Mouse (Mus musculus) neural tube, embryonic 12.5 days (tissue): ENCODE measurements around the gene Slc41a1. TPM values are rescaled to one million over a fixed set of nuclear protein-coding genes. Genes with fewer than 3 reads are reported as not detected.

ENCODE experiments used
- ATAC-seq: fragments of 200-750 bp; cut with Nextera tagmentation; 2 replicates; pipeline ENCODE4 v1.8.0; 2017; ENCODE audit warnings: low read depth, mild to moderate bottlenecking, moderate TSS enrichment, moderate library complexity; ENCODE audit not compliant: low FRiP score
- H3K27ac ChIP-seq: fragments of 300-500 bp; sonication (generic); 2 replicates; pipeline ENCODE4 v1.5.1; 2016
- H3K27me3 ChIP-seq: fragments of 300-500 bp; sonication (generic); replicated peaks from 2 replicates; pipeline ENCODE4 v1.6.1; 2016; ENCODE audit warnings: mild to moderate bottlenecking
- H3K36me3 ChIP-seq: fragments of 300-500 bp; sonication (generic); 2 replicates; pipeline ENCODE4 v1.6.1; 2016; ENCODE audit warnings: mild to moderate bottlenecking
- H3K4me1 ChIP-seq: fragments of 300-500 bp; sonication (generic); 2 replicates; pipeline ENCODE4 v1.6.1; 2016
- H3K4me2 ChIP-seq: fragments of 300-500 bp; sonication (generic); replicated peaks from 2 replicates; pipeline ENCODE4 v1.6.1; 2016; ENCODE audit warnings: mild to moderate bottlenecking
- H3K4me3 ChIP-seq: fragments of 300-500 bp; sonication (generic); 2 replicates; pipeline ENCODE4 v1.5.1; 2016
- H3K9ac ChIP-seq: fragments of 300-500 bp; sonication (generic); 2 replicates; pipeline ENCODE4 v1.6.1; 2016; ENCODE audit warnings: mild to moderate bottlenecking
- H3K9me3 ChIP-seq: fragments of 300-500 bp; sonication (generic); 2 replicates; pipeline ENCODE4 v1.6.1; 2016; ENCODE audit warnings: mild to moderate bottlenecking
- WGBS: fragments of 180-500 bp; shearing (Covaris S2); methylation state at CpG from one replicate; pipeline ENCODE4 v1.1.7; 2016; 5-methylcytosine and 5-hydroxymethylcytosine counted together
- polyA plus RNA-seq: library from polyadenylated mRNA; unstranded; fragments of >200 nt; fragmentation: Nextera tagmentation; extraction: Ambion mirVana; gene quantifications from 2 replicates; pipeline ENCODE4 v1.2.1, GENCODE M21; 2016

The Slc41a1 gene
- polyA plus RNA-seq, 1 experiment from 2014 or later, result 11.4 TPM

DNA sequence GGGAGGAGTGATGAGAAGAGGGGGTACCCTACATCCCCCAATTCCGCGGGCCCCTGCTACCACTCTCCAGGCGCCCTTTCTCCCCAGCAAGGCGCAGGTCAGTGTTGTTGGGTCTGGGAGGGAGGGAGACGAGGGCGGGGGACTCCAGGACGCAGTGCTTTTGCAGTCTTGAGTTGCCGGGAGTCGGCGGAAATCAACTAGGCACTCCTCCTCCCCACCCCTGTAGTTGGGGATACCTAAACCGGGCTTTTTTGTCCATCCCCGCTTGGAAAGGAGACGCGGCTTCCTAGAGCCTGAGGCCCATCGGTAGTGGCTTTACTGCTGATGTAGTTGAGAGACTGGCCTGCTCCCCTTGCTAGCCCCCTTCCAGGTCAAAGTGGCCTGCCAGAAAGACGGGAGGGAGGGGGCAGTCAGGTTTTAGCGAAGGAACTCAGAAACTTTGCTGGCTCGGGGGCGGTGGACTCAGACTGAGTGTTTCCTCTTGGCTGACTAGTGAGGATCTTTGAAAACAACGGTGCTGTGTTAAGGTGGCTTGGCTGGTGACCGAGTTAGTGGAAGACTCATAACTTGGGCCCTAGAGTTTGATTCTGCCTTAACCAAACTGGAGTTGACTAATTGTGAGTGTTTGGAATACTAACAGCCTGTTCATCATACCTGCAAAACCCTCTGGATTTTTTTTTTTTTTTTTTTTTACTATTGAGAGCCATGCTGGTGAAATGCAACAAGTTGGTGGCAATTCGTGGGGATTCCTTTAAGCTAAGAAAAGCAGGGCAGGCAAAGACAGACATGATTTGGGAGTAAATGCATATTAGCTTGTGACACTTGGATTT lies 1.2 kb downstream of the Slc41a1 start:
- H3K36me3 ChIP-seq, result peaks cover 14% of the 10 kb centered on the region
- H3K9ac ChIP-seq, result peak overlapping the region; percentile 76
- no peaks in the 10 kb centered on the region for H3K27me3 ChIP-seq
- ATAC-seq, result peak; percentile 75
- no peaks in the 10 kb centered on the region for H3K9me3 ChIP-seq
- peak overlapping the region; percentile 82 for H3K4me2 ChIP-seq
- 1% methylated on average over 22 of the region's 22 CpGs for WGBS
- peak overlapping the region; percentile 70 for H3K4me3 ChIP-seq
- H3K4me1 ChIP-seq, result peaks cover 24% of the 10 kb centered on the region
- H3K27ac ChIP-seq, result 0 out of 2 replicates have a peak overlapping the region, but pooled peaks have one; percentile 32

DNA sequence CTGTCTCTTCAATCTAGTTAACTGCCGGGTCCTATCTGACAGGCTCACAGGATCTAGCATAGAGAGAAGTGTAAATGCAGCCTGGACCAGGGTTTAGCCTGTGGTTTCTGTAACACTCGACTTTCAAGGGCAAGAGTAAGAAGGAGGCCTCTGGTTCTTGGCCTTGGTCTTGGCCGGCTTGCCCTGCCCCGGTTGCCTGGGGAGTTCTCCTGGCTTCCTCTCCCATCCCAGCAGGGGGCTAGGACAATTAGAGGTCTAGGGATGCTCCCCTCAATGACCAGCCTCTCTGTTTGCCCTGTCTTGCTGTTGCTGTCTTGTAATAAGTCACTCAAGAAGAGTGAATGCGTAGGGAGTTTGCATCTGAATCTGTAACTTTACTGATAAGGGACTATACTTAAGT lies 2.0 kb downstream of the Slc41a1 start:
- Histone ChIP-seq H3K9me3 (no peaks in the 10 kb centered on the region), H3K4me2 (peak overlapping the region; percentile 82), H3K27ac (no peak overlapping the region), H3K36me3 (peaks cover 20% of the 10 kb centered on the region), H3K4me3 (no peak overlapping the region), H3K9ac (no peak overlapping the region), H3K27me3 (no peaks in the 10 kb centered on the region), H3K4me1 (peaks cover 24% of the 10 kb centered on the region)
- WGBS, result 39% methylated on average over 5 of the region's 5 CpGs
- ATAC-seq, result no peak

DNA sequence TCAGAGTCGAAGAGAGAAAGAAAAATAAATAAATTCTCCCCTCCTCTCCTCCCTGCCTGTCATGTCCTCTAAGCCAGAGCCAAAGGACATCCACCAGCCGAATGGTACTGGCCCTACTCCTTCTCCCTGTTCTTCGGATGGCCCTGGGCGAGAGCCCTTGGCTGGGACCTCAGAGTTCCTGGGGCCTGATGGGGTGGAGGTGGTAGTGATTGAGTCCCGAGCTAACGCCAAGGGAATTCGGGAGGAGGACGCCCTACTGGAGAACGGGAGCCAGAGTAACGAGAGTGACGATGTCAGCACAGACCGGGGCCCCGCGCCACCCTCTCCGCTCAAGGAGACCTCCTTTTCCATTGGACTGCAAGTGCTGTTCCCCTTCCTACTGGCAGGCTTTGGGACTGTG lies 3.3 kb downstream of the Slc41a1 start:
- no peak overlapping the region for H3K4me2 ChIP-seq
- H3K4me3 ChIP-seq, result no peak overlapping the region
- H3K4me1 ChIP-seq, result peaks cover 24% of the 10 kb centered on the region
- no peak overlapping the region for H3K27ac ChIP-seq
- H3K36me3 ChIP-seq, result peaks cover 23% of the 10 kb centered on the region
- no peak for ATAC-seq
- no peaks in the 10 kb centered on the region for H3K27me3 ChIP-seq
- WGBS, result 92% methylated on average over 15 of the region's 15 CpGs
- no peak overlapping the region for H3K9ac ChIP-seq
- no peaks in the 10 kb centered on the region for H3K9me3 ChIP-seq

DNA sequence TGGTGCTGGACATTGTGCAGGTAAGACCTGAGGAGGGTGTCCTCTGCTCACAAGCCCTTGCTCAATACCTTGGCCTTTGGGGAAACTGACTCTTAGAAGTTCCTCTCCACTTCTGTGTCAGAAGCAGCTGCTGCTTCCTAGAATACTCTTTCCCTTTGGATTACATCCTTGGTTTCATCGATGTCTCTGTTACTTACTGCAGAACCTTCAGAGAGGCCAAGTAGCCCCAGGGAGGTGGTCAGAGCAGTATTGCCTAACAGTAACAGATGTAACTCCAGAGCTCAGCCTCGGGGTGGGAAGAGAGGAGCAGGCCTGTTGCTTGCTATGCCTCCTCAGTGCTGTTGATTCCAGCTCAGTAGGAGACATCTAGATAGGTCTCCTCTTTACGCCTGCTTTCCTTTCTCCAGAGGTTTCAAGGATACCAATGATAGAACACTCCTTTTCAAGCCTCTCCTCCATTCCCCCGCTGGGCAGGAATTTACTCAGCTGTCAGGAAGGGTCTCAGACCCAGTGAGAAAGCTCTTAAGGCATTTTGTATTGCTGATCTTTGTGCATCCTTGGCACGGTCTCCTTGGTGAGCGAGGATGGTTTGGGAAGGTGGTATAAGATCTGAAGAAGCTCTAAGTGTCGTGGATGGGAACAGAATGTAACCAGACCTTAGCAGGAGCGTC lies 3.8 kb downstream of the Slc41a1 start:
- Histone ChIP-seq H3K4me1 (peaks cover 24% of the 10 kb centered on the region), H3K4me3 (no peak overlapping the region), H3K4me2 (no peak overlapping the region), H3K27ac (no peak overlapping the region), H3K36me3 (peaks cover 23% of the 10 kb centered on the region), H3K27me3 (no peaks in the 10 kb centered on the region), H3K9ac (no peak overlapping the region), H3K9me3 (no peaks in the 10 kb centered on the region)
- WGBS, result 75% methylated on average over 8 of the region's 8 CpGs
- no peak for ATAC-seq

DNA sequence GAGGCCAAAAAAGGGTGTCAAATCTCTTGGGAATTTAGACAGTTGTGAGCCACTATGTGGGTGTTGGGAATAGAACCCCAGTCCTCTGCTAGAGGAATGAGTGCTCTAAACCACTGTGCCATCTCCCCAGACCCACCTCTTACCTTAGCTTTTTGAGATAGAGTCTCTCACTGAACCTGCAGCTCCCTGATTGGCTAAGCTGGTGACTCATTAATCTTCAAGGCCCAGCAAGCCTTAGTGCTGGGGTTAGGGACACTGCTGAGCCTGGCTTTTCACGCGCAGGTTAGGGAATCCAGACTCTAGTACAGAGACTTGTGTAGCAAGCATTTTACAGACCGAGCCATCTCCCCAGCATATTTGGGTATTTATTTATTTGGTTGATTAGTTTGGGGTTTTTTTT lies 9.7 kb downstream of the Slc41a1 start:
- Histone ChIP-seq H3K36me3 (peaks cover 36% of the 10 kb centered on the region), H3K4me3 (no peak overlapping the region), H3K9ac (no peak overlapping the region), H3K27ac (no peak overlapping the region), H3K27me3 (no peaks in the 10 kb centered on the region), H3K4me2 (no peak overlapping the region), H3K9me3 (no peaks in the 10 kb centered on the region), H3K4me1 (no peaks in the 10 kb centered on the region)
- no peak for ATAC-seq
- 84% methylated on average over 3 of the region's 3 CpGs for WGBS

DNA sequence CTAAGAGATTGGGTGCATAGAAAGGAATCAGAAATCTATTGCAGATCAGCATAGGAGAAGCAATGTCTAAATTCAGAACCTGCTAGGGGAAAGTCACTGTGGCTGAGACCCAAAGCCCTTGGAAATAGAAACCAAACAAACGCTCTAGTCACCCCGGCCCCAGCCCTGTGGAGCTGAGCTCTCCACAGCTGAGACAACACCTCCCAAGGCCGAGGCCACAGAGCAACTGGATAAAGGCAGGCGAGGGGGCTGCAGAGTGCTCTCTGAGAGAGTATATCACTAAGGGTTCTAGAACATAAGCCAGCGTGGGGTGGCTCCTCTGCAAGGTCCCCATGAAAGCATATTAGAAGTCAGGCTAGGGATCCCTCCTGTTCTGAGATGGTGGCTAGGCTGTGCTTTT lies 11.2 kb downstream of the Slc41a1 start:
- no peak for ATAC-seq
- Histone ChIP-seq H3K4me2 (no peak overlapping the region), H3K4me1 (no peaks in the 10 kb centered on the region), H3K9me3 (no peaks in the 10 kb centered on the region), H3K36me3 (peaks cover 50% of the 10 kb centered on the region), H3K9ac (no peak overlapping the region), H3K4me3 (no peak overlapping the region), H3K27me3 (no peaks in the 10 kb centered on the region), H3K27ac (no peak overlapping the region)
- 78% methylated on average over 5 of the region's 5 CpGs for WGBS

DNA sequence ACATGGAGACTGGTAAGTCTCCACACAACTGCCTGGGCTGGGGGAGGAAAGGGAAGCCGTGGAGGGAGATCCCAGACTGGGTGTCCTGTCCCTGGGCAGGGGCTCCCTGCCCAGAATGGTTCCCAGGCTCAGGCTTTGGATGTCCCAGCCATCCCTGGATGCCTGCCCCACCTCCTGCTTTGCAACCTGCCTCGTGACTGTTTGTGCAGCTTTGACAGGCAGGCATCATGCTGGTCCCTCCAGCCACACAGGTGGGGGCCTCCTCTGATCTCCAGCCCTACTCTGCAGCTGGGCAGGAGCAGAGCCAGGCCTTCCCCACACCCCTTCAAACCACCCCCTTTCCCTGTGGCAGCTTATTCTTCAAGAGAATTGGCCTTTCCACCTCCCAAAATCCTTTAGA lies 12.0 kb downstream of the Slc41a1 start:
- Histone ChIP-seq H3K27ac (no peak overlapping the region), H3K36me3 (peaks cover 52% of the 10 kb centered on the region)

DNA sequence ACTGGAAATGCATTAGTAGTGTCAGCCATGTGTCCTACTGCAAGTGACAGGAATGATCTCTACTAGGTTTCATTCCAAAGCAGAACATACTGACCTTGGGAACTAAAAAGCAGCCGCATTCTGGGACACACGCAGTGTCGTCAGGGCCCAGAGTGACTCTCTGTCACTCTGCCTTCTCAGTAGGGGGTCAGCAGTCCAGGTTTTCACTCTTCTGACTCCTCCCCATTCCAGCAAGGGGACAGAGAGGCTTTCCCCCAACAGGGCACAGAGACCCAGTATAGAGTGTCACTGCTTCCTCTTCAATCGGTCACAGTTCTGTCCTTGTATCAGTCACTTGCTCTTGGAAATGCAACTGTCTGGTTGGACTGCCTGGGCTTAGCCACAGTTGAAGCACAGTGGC lies 14.9 kb downstream of the Slc41a1 start:
- ATAC-seq, result no peak
- H3K4me2 ChIP-seq, result no peak overlapping the region
- WGBS, result 80% methylated on average over 4 of the region's 4 CpGs
- no peak overlapping the region for H3K9ac ChIP-seq
- no peaks in the 10 kb centered on the region for H3K4me1 ChIP-seq
- no peaks in the 10 kb centered on the region for H3K27me3 ChIP-seq
- no peaks in the 10 kb centered on the region for H3K9me3 ChIP-seq
- no peak overlapping the region for H3K27ac ChIP-seq
- H3K36me3 ChIP-seq, result peaks cover 63% of the 10 kb centered on the region
- no peak overlapping the region for H3K4me3 ChIP-seq

More for the DNA sequence above, 12.0 kb downstream of the Slc41a1 start:
- Histone ChIP-seq H3K4me2 (no peak overlapping the region), H3K4me3 (no peak overlapping the region), H3K9me3 (no peaks in the 10 kb centered on the region), H3K27me3 (no peaks in the 10 kb centered on the region), H3K4me1 (no peaks in the 10 kb centered on the region), H3K9ac (no peak overlapping the region)
- ATAC-seq, result no peak
- 39% methylated on average over 2 of the region's 2 CpGs for WGBS

DNA sequence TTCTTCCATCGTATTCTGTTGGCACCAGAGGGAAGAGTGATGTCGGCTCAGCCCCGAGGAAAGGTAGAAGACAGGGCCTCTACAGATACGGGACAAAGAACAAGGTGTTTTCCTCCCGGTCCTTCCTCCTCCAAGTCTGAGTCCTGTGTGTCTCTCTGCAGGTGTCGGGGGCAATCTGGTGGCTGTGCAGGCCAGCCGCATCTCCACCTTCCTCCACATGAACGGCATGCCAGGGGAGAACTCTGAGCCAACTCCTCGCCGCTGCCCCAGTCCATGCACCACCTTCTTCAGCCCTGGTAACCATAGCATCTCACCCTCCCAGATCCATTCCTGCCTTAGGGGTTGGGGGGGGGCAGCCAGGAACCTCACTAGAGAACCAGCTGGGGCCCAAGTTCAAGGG lies 16.5 kb downstream of the Slc41a1 start:
- H3K36me3 ChIP-seq, result peaks cover 63% of the 10 kb centered on the region
- no peak for ATAC-seq
- H3K9me3 ChIP-seq, result no peaks in the 10 kb centered on the region
- H3K27ac ChIP-seq, result no peak overlapping the region
- no peaks in the 10 kb centered on the region for H3K27me3 ChIP-seq
- no peak overlapping the region for H3K4me2 ChIP-seq
- H3K9ac ChIP-seq, result no peak overlapping the region
- WGBS, result 94% methylated on average over 10 of the region's 10 CpGs
- H3K4me1 ChIP-seq, result no peaks in the 10 kb centered on the region
- no peak overlapping the region for H3K4me3 ChIP-seq

DNA sequence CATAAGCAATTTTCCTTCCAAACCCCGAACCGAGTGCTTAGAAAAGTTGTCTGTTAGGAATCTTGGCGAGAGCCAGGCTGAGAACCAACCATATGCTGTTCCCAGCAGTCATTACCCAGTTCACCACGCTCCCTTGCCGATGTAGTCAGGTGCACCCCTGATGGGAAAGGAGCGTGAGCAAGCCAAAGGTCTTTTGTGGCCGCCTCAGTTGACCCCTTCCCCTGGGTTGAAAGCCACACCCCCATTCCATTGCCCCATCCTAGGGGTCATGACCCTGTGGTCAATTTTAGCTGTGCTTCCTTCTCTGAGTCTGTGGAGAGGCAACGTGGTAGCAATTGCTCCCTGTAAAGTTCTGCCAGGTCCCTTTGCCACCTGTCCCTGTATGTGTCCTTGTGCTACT lies 17.6 kb downstream of the Slc41a1 start:
- Histone ChIP-seq H3K9me3 (no peaks in the 10 kb centered on the region), H3K4me1 (no peaks in the 10 kb centered on the region), H3K4me3 (no peak overlapping the region), H3K4me2 (no peak overlapping the region), H3K27me3 (no peaks in the 10 kb centered on the region), H3K36me3 (peaks cover 57% of the 10 kb centered on the region), H3K27ac (no peak overlapping the region), H3K9ac (no peak overlapping the region)
- no peak for ATAC-seq
- 43% methylated on average over 8 of the region's 8 CpGs for WGBS

DNA sequence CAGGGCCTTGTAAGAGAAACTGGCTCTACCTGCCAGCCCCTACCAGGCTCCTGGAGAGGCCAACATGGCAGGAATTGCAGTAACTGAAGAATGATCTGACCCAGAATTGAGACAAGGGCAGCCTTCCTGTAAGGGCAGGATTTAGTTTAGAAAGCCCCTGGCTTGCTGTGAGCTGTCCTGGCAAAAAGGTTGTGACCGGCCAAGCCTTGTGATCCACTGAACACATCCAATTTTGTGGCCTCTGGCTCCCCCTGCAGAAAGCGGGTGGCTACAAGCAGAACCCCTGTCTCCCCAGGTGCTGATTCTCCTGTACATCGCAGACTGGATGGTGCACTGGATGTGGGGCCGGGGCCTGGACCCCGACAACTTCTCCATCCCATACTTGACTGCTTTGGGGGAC lies 19.0 kb downstream of the Slc41a1 start:
- no peaks in the 10 kb centered on the region for H3K9me3 ChIP-seq
- H3K36me3 ChIP-seq, result peaks cover 44% of the 10 kb centered on the region
- H3K4me1 ChIP-seq, result no peaks in the 10 kb centered on the region
- no peak for ATAC-seq
- no peak overlapping the region for H3K4me2 ChIP-seq
- H3K27me3 ChIP-seq, result no peaks in the 10 kb centered on the region
- no peak overlapping the region for H3K4me3 ChIP-seq
- H3K27ac ChIP-seq, result no peak overlapping the region
- 80% methylated on average over 5 of the region's 5 CpGs for WGBS
- no peak overlapping the region for H3K9ac ChIP-seq

DNA sequence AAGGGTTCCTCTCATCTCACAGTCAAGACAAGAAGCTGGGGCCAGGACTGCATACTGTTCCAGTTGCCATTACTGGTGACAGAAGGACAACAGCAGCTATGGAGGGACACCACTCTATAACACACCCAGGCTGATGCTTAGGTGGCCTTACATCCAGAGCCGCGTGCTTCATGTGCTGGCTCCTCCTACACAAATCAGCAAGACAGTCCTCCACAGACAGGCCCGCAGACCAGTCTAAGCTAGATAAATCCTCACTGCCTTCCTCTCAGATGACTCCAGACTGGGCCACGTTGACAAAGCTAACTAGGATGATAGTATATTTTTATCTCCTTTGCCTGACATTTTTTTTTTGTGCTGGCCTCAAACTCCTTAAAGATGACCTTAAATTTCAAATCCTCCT lies 34.5 kb downstream of the Slc41a1 start:
- Histone ChIP-seq H3K27ac (no peak overlapping the region), H3K4me3 (no peak overlapping the region), H3K9ac (no peak overlapping the region), H3K4me1 (no peaks in the 10 kb centered on the region), H3K27me3 (no peaks in the 10 kb centered on the region), H3K9me3 (no peaks in the 10 kb centered on the region), H3K4me2 (no peak overlapping the region), H3K36me3 (no peaks in the 10 kb centered on the region)
- 83% methylated on average over 4 of the region's 4 CpGs for WGBS
- ATAC-seq, result no peak

DNA sequence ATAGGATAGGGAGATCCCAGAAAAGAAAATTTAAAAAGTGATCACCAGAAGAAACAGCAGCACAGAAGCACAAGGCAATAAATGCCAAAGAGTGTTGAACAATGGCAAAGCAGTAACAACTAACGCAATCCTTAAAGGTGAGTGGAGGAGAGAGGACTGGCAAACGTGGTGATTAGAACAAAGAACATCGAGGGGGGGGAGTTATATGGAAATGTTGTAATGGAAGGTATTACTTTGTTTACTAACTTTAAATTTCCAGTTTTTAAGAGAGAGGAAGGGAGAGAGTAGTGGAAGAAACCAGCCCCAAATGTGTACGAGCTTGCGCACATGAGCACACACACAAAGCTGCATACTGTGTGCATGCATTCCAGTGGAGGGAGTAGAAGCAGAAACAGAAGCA lies 38.3 kb downstream of the Slc41a1 start:
- no peak overlapping the region for H3K9ac ChIP-seq
- H3K36me3 ChIP-seq, result no peaks in the 10 kb centered on the region
- peaks cover 5% of the 10 kb centered on the region for H3K4me1 ChIP-seq
- H3K9me3 ChIP-seq, result no peaks in the 10 kb centered on the region
- 79% methylated on average over 5 of the region's 5 CpGs for WGBS
- H3K4me2 ChIP-seq, result no peak overlapping the region
- no peaks in the 10 kb centered on the region for H3K27me3 ChIP-seq
- ATAC-seq, result no peak
- H3K4me3 ChIP-seq, result no peak overlapping the region
- no peak overlapping the region for H3K27ac ChIP-seq
